11 mouse cellular contexts compared by ENCODE assay signal in the genomic region with DNA sequence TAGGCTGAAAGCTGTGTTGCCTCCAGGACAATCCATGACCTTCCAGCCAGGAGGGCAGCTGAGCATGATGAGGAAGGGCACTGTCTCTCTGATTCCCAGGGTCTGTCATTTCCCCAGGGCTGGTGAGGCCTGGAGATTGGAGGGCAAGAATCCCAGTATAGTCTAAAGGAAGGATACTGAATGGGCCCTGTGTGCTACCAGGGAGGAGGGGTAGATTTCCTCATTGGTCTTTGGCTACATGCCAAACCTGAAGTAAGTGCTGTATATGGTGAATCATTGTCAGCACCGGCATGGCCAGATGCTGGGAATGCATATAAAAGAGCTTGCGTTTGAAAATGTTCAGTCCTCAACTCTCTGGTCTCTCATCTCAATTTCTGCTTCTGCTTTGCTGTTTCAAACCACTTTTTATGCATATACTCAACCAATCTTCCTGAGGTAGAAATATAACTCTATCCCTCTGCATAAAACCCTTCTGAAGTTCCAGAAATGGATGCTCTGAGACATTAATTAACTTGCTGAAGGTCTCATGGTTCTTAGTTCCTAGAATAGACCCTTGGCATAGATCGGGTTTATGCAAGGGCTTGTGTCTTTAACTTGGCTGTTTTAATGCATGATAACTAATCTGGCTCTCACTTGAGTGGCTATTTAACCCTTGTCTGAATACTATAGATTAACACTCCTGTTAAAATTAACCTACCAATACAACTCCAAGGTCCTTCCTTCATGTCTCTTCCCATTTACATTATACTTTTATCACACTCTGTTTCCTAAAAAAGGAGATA.
A peak's percentile ranks its signal among the peaks of the same experiment; 100 is the strongest.
DNase-seq lines count a peak whose midpoint lies in the region; ATAC-seq and TF ChIP-seq lines count a peak whose summit lies in the region.
"Had no signal": no experiment of that assay in that cellular context is flagged by ENCODE, and none has a peak within 500 bp of the region (broad histone marks: within the 10 kb centered on the region; RNA-seq: fewer than 3 reads in every experiment).

No protein-coding gene starts in this region.

- DNase-seq in embryo, embryonic 11 days: peak; percentile 2
- no peak for DNase-seq in embryo, embryonic 10 days (ENCODE audit: low spot score)
- DNase-seq in kidney, adult 2 months: peak; percentile 13
- DNase-seq in kidney, postnatal 25 days: no peak
- DNase-seq in retina, postnatal 1 day: peak; percentile 63
- DNase-seq in retina, embryonic 14.5 days (ENCODE audit: low spot score): no peak
- no peak for DNase-seq in urinary bladder, postnatal 4 days (ENCODE audit: low spot score in 2 of 2)
- DNase-seq: adrenal gland, postnatal 14 days; gastrocnemius, postnatal 36 days had no signal

- H3K9ac ChIP-seq in neural tube, embryonic 14.5 days (replicated peaks; ENCODE audit: low read depth, low read length): no peak overlapping the region
- H3K9ac ChIP-seq: liver, embryonic 15.5 days had no signal

- H3K4me2 ChIP-seq in neural tube, embryonic 14.5 days (ENCODE audit: low read depth, low read length): no peak overlapping the region
- H3K4me2 ChIP-seq: liver, embryonic 15.5 days had no signal

- WGBS in kidney, adult 2 months: 38% methylated on average over 3 of the region's 3 CpGs
- 51% methylated on average over 3 of the region's 3 CpGs for WGBS in neural tube, embryonic 14.5 days

- peak; percentile 49; the same call in 1 of the 2 replicates for ATAC-seq in neural tube, embryonic 14.5 days (ENCODE audit: low read depth)

- no peak overlapping the region for H3K4me3 ChIP-seq in kidney, adult 2 months (ENCODE audit: insufficient read depth, low read depth, low read length)
- H3K4me3 ChIP-seq in neural tube, embryonic 14.5 days (ENCODE audit: low read depth, low read length): no peak overlapping the region
- H3K4me3 ChIP-seq: liver, embryonic 15.5 days had no signal

- TF ChIP-seq POLR2A in kidney, adult 2 months (IDR thresholded peaks at IDR 0.05; ENCODE audit: low read depth, low read length): no peak

- no peaks in the 10 kb centered on the region for H3K4me1 ChIP-seq in kidney, adult 2 months (ENCODE audit: control insufficient read depth, insufficient read depth, low read length)
- H3K4me1 ChIP-seq in neural tube, embryonic 14.5 days (ENCODE audit: control insufficient read depth, insufficient read depth, low read length): no peaks in the 10 kb centered on the region
- H3K4me1 ChIP-seq: liver, embryonic 15.5 days had no signal

- H3K27ac ChIP-seq in kidney, adult 2 months (ENCODE audit: insufficient read depth, low read depth, low read length): no peak overlapping the region
- no peak overlapping the region for H3K27ac ChIP-seq in neural tube, embryonic 14.5 days (ENCODE audit: low read depth, low read length)
- H3K27ac ChIP-seq: liver, embryonic 15.5 days had no signal

- H3K36me3 ChIP-seq in kidney, adult 2 months (ENCODE audit: control insufficient read depth, insufficient read depth, low read length): no peaks in the 10 kb centered on the region
- H3K36me3 ChIP-seq in neural tube, embryonic 14.5 days (ENCODE audit: control insufficient read depth, insufficient read depth, low read length): no peaks in the 10 kb centered on the region
- H3K36me3 ChIP-seq: liver, embryonic 15.5 days had no signal

- no peaks in the 10 kb centered on the region for H3K27me3 ChIP-seq in kidney, adult 2 months (replicated peaks; ENCODE audit: control insufficient read depth, insufficient read depth, low read length)
- H3K27me3 ChIP-seq in neural tube, embryonic 14.5 days (ENCODE audit: control insufficient read depth, insufficient read depth, low read length): no peaks in the 10 kb centered on the region
- H3K27me3 ChIP-seq: liver, embryonic 15.5 days had no signal

- TF ChIP-seq CTCF in kidney, adult 2 months (conservative IDR thresholded peaks at IDR 0.05; ENCODE audit: insufficient read depth, insufficient read length, low read depth, low read length): no peak

- H3K9me3 ChIP-seq in neural tube, embryonic 14.5 days (ENCODE audit: control insufficient read depth, low read length): no peaks in the 10 kb centered on the region
- H3K9me3 ChIP-seq: liver, embryonic 15.5 days had no signal

Comparison
In these comparisons a context has a peak if more than half of its experiments do, and no peak if none do; other contexts are left out.
1. DNase-seq: peak in embryo, embryonic 11 days (single experiment), kidney, adult 2 months (single experiment) and retina, postnatal 1 day (single experiment); none in embryo, embryonic 10 days (single experiment), kidney, postnatal 25 days (0 of 2), retina, embryonic 14.5 days (single experiment) and urinary bladder, postnatal 4 days (0 of 2).